Mouse (Mus musculus) lung, embryonic 16.5 days (tissue): ENCODE data around the gene Ankrd12. TPM values are rescaled to one million over a fixed set of nuclear protein-coding genes. Genes with fewer than 3 reads are reported as not detected.
A peak's percentile ranks its signal among the peaks of the same experiment; 100 is the strongest.

ENCODE experiments used
- ATAC-seq: fragments of 200-750 bp; cut with Nextera tagmentation; 2 replicates; pipeline ENCODE4 v1.8.0; 2017; ENCODE audit warnings: low read depth, mild to moderate bottlenecking, moderate library complexity
- H3K27ac ChIP-seq: fragments of 300-500 bp; sonication (generic); 2 replicates; pipeline ENCODE4 v1.5.1; 2014; ENCODE audit warnings: mild to moderate bottlenecking, control low read depth, low read length
- H3K27me3 ChIP-seq: fragments of 300-500 bp; sonication (generic); 2 replicates; pipeline ENCODE4 v1.6.1; 2014; ENCODE audit warnings: low read depth, low read length, mixed read lengths; ENCODE audit not compliant: control insufficient read depth, insufficient read depth
- H3K36me3 ChIP-seq: fragments of 300-500 bp; sonication (generic); 2 replicates; pipeline ENCODE4 v1.6.1; 2014; ENCODE audit warnings: low read length; ENCODE audit not compliant: control insufficient read depth, insufficient read depth
- H3K4me1 ChIP-seq: fragments of 300-500 bp; sonication (generic); replicated peaks from 2 replicates; pipeline ENCODE4 v1.6.1; 2014; ENCODE audit warnings: low read length, mixed read lengths; ENCODE audit not compliant: control insufficient read depth, insufficient read depth
- H3K4me2 ChIP-seq: fragments of 300-500 bp; sonication (generic); 2 replicates; pipeline ENCODE4 v1.6.1; 2014; ENCODE audit warnings: low read depth, low read length, control low read depth
- H3K4me3 ChIP-seq: fragments of 300-500 bp; sonication (generic); 2 replicates; pipeline ENCODE4 v1.5.1; 2014; ENCODE audit warnings: mild to moderate bottlenecking, low read length, control low read depth
- H3K9ac ChIP-seq: fragments of 300-500 bp; sonication (generic); 2 replicates; pipeline ENCODE4 v1.6.1; 2014; ENCODE audit warnings: low read length, control low read depth
- H3K9me3 ChIP-seq: fragments of 300-500 bp; sonication (generic); 2 replicates; pipeline ENCODE4 v1.6.1; 2016; ENCODE audit warnings: low read length; ENCODE audit not compliant: control insufficient read depth
- whole genome bisulfite sequencing: fragments of 180-500 bp; shearing (Covaris S2); extraction: QIAGEN DNeasy Blood & Tissue Kit; methylation state at CpG from one replicate; pipeline ENCODE4 v1.1.7; 2014; 5-methylcytosine and 5-hydroxymethylcytosine counted together
- polyA plus RNA-seq: library from polyadenylated mRNA; unstranded; fragments of >200 nt; fragmentation: Nextera tagmentation; extraction: Ambion mirVana; gene quantifications from 2 replicates; pipeline ENCODE4 v1.2.1, GENCODE M21; 2015

The Ankrd12 gene
- polyA plus RNA-seq, 1 experiment from 2014 or later: 20.7 TPM

DNA sequence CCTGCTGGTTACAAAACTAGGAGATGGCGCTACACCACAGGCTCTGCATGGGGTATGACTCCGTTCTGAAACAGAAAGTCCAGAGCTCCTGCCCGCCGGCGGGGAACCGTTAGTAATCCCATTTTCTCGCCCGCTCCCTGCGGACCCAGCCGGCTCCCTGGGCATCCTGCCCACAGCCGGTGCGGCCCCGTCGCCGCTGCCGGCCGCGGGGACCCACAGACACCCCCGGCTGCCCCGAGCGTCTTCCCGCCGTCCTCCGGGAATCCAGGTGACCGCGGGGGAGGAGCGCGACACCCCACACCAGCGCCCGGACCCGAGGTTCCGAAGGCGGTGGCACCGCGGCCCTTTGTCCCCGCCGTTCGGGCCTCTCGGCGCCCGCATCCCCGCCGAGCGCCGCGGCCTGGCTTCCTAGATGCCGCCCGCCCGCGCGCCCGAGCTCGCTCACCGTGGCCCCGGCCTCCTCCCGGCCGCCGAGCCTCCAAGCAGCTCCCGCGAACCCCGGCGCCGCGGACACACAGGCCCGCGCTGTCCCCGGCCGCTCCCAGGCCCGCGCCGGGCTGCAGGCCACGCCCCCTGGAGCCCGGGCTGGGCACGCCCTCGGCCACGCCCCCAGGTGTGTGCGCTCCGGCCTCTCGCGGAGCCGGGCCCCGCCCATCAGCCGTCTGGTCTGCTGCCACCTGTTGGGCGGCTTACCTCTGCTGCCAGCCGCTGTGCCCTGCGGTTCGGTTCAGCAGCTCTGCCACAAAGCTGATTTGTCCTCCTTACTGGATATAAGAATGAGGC is 126.1 kb downstream of the Ankrd12 start, which contains the start of gene Twsg1:
Twsg1 (minus strand) TSS at position 605 of the 783 bp plus-strand sequence.
- Histone ChIP-seq H3K4me2 (peak within 1 kb of the TSS; percentile 74), H3K9me3 (no peaks in the 10 kb centered on the region), H3K9ac (peak within 1 kb of the TSS; percentile 94), H3K27me3 (no peaks in the 10 kb centered on the region), H3K36me3 (peaks cover 10% of the 10 kb centered on the region), H3K4me3 (peak within 1 kb of the TSS; percentile 90), H3K4me1 (peaks cover 9% of the 10 kb centered on the region), H3K27ac (peak within 1 kb of the TSS; percentile 91)
- under 1% methylated on average over 70 of the region's 87 CpGs for WGBS
- peak; percentile 98 for ATAC-seq

DNA sequence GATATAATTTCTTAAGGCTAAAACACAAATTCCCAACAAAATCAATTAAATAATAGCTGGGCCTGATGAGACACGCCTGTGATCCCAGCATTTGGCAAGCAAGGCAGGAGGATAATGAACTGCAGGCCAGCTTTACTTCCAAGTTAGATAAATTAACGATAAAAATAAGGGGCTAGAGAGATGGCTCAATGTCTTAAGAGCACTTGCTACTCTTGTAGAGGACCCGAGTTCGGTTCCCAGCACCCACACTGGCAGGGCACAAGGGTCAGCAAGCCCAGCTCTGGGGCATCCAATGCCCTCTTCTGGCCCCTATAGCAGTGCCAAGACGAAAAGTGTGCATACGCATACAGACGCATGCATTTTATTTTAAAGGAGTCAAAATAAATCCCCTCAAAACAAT is 126.7 kb downstream of the Ankrd12 start:
- 0 out of 2 replicates have a peak, but pooled peaks have one; percentile 1 for ATAC-seq
- Histone ChIP-seq H3K4me2 (peak overlapping the region; percentile 74), H3K4me1 (peaks cover 9% of the 10 kb centered on the region), H3K4me3 (peak overlapping the region; percentile 90), H3K36me3 (peaks cover 10% of the 10 kb centered on the region), H3K9ac (peak overlapping the region; percentile 94), H3K27ac (peak overlapping the region; percentile 91), H3K9me3 (no peaks in the 10 kb centered on the region), H3K27me3 (no peaks in the 10 kb centered on the region)
- WGBS: 32% methylated on average over 7 of the region's 7 CpGs

DNA sequence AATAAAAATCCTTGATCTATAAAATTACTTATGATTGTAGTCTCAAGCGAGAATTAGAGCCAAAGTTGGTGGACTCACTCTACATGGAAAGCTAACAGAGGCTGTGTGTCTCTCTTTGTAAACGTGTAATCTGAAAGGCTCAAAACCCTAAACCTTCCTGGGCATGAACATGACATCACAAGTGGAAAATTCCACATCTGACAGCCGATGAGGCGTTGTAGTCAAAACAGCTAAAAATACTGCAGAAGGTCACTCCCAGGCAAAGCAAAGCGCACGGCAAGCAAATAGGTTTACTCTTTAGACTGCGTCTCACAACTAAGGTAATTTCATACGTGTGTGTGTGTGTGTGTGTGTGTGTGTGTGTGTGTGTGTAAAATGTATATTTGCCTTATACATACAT is 129.6 kb downstream of the Ankrd12 start:
- H3K4me1 ChIP-seq: peaks cover 11% of the 10 kb centered on the region
- ATAC-seq: no peak
- H3K4me3 ChIP-seq: no peak overlapping the region
- H3K27ac ChIP-seq: no peak overlapping the region
- no peak overlapping the region for H3K4me2 ChIP-seq
- peaks cover 10% of the 10 kb centered on the region for H3K36me3 ChIP-seq
- no peak overlapping the region for H3K9ac ChIP-seq
- H3K9me3 ChIP-seq: no peaks in the 10 kb centered on the region
- 75% methylated on average over 8 of the region's 8 CpGs for WGBS
- no peaks in the 10 kb centered on the region for H3K27me3 ChIP-seq

- Histone ChIP-seq H3K27me3 (no peaks in the 10 kb centered on the region), H3K4me2 (no peak overlapping the region), H3K4me3 (no peak overlapping the region), H3K36me3 (peaks cover 10% of the 10 kb centered on the region), H3K4me1 (peaks cover 13% of the 10 kb centered on the region), H3K9me3 (no peaks in the 10 kb centered on the region), H3K9ac (no peak overlapping the region), H3K27ac (no peak overlapping the region)
- ATAC-seq: no peak
- WGBS: 88% methylated on average over 2 of the region's 2 CpGs
Measured at GRCm38 (mm10) chr17:65945420-65945819, 131.5 kb downstream of the Ankrd12 start.

DNA sequence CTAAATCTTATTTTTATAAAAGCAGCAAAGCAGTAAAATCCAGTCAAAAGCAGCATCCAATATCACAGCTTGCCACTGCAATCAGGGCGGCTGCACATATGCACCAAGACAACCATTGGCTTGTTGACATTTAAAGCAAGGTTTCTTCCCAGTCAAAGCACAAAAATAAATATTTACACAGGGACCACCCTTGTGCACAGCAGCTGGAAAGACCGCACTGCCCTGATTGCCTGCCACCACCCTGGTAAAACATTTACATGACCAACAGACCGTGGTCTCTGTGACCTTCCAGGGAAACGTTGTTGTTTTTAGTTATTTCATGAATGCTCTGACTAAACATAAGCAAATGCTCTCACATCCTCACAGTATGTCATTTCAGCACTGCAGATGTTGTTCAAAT is 134.5 kb downstream of the Ankrd12 start:
- Histone ChIP-seq H3K27me3 (no peaks in the 10 kb centered on the region), H3K4me1 (peaks cover 10% of the 10 kb centered on the region; the same call in 1 of the 2 replicates), H3K4me2 (no peak overlapping the region), H3K4me3 (no peak overlapping the region), H3K9me3 (no peaks in the 10 kb centered on the region), H3K27ac (no peak overlapping the region), H3K36me3 (peaks cover 7% of the 10 kb centered on the region), H3K9ac (no peak overlapping the region)
- WGBS: 25% methylated on average over 4 of the region's 4 CpGs
- ATAC-seq: 0 out of 2 replicates have a peak, but pooled peaks have one; percentile 24

GRCm38 (mm10) chr17:65941275-65941674 is 135.6 kb downstream of the Ankrd12 start:
- peaks cover 16% of the 10 kb centered on the region for H3K36me3 ChIP-seq
- no peaks in the 10 kb centered on the region for H3K9me3 ChIP-seq
- H3K4me2 ChIP-seq: no peak overlapping the region
- peaks cover 10% of the 10 kb centered on the region; the same call in 1 of the 2 replicates for H3K4me1 ChIP-seq
- H3K27ac ChIP-seq: no peak overlapping the region
- no peak overlapping the region for H3K4me3 ChIP-seq
- H3K9ac ChIP-seq: no peak overlapping the region
- H3K27me3 ChIP-seq: no peaks in the 10 kb centered on the region
- WGBS: 73% methylated on average over 6 of the region's 6 CpGs
- no peak for ATAC-seq

- WGBS: 58% methylated on average over 12 of the region's 12 CpGs
- 0 out of 2 replicates have a peak overlapping the region, but pooled peaks have one; percentile 13 for H3K27ac ChIP-seq
- H3K4me1 ChIP-seq: peaks cover 10% of the 10 kb centered on the region; the same call in 1 of the 2 replicates
- no peak overlapping the region for H3K9ac ChIP-seq
- no peaks in the 10 kb centered on the region for H3K9me3 ChIP-seq
- H3K27me3 ChIP-seq: no peaks in the 10 kb centered on the region
- no peak for ATAC-seq
- no peak overlapping the region for H3K4me3 ChIP-seq
- H3K36me3 ChIP-seq: peaks cover 13% of the 10 kb centered on the region
- no peak overlapping the region for H3K4me2 ChIP-seq
Measured at GRCm38 (mm10) chr17:65940221-65940620, 136.7 kb downstream of the Ankrd12 start.

DNA sequence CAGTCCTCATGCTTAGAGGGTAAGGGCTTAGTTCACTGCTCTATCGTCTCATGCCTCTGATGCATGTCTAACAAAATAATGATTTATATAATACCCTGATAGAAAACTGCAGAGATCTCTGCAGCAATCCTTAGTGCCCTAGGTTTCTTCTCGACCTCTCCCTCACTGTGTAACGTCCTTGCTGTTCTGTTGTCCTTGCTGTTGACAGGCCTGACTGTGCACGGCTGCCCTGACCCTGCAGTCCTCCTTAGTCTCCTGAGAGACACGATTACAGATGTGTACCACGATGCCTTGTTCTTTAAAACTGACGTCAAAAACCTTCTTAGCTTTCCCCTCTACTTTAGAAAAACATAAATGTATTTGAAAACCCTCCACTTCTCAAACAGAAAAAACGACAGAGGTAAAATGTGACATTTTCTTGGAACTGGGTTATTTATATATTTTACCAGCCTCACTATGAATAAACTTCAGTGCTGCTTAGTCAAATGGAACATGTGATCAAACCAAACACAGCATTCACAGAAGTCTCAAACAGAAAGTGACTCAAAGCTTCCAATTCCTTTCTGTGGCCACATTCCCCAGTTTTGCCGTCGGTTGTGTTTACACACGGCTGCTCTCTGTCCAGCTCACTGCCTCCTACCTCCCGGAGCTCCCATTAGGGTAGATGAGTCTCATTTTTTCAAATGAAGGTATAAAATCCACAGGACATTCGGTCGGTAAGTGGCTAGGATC is 137.3 kb downstream of the Ankrd12 start:
- H3K36me3 ChIP-seq: peaks cover 13% of the 10 kb centered on the region
- H3K4me3 ChIP-seq: no peak overlapping the region
- no peak overlapping the region for H3K9ac ChIP-seq
- H3K9me3 ChIP-seq: no peaks in the 10 kb centered on the region
- peaks cover 10% of the 10 kb centered on the region; the same call in 1 of the 2 replicates for H3K4me1 ChIP-seq
- H3K27me3 ChIP-seq: no peaks in the 10 kb centered on the region
- no peak overlapping the region for H3K4me2 ChIP-seq
- WGBS: 41% methylated on average over 14 of the region's 14 CpGs
- ATAC-seq: peak; percentile 45; the same call in 1 of the 2 replicates
- H3K27ac ChIP-seq: no peak overlapping the region; the same call in 1 of the 2 replicates

GRCm38 (mm10) chr17:65937671-65938070 is 139.2 kb downstream of the Ankrd12 start:
- H3K27ac ChIP-seq: no peak overlapping the region
- no peak overlapping the region for H3K4me2 ChIP-seq
- H3K9me3 ChIP-seq: no peaks in the 10 kb centered on the region
- no peak overlapping the region for H3K4me3 ChIP-seq
- no peaks in the 10 kb centered on the region for H3K27me3 ChIP-seq
- peaks cover 21% of the 10 kb centered on the region for H3K36me3 ChIP-seq
- no peak overlapping the region for H3K9ac ChIP-seq
- H3K4me1 ChIP-seq: peaks cover 10% of the 10 kb centered on the region; the same call in 1 of the 2 replicates
- 86% methylated on average over 9 of the region's 9 CpGs for WGBS
- ATAC-seq: no peak
